Mouse (Mus musculus): ENCODE results near the gene Optn.
A peak's percentile ranks its signal among the peaks of the same experiment; 100 is the strongest.
"Not testable (repeated sequence)": the region's sequence is repeated elsewhere in the genome, so short reads cannot be mapped to it uniquely, and the experiment has no call there.

The Optn gene

GRCm38 (mm10) chr2:5063299-5064205, at the start of gene Optn:
TSS of gene Optn (minus strand) at chr2:5064051.
- peak; percentile 89 for DNase-seq

GRCm38 (mm10) chr2:5112785-5113291, 49.0 kb upstream of the Optn start:
- DNase-seq, result no peak

- no peak for DNase-seq
Observed at GRCm38 (mm10) chr2:5102891-5103290, 39.0 kb upstream of the Optn start.

GRCm38 (mm10) chr2:5101743-5102245, 37.9 kb upstream of the Optn start:
- no peak for DNase-seq

- no peak for DNase-seq
Observed at GRCm38 (mm10) chr2:5099176-5099575, 35.3 kb upstream of the Optn start.

GRCm38 (mm10) chr2:5097786-5098445, 34.1 kb upstream of the Optn start:
- no peak for DNase-seq

GRCm38 (mm10) chr2:5095316-5095715, 31.5 kb upstream of the Optn start:
- DNase-seq, result no peak

- no peak for DNase-seq
Observed at GRCm38 (mm10) chr2:5094876-5095275, 31.0 kb upstream of the Optn start.

GRCm38 (mm10) chr2:5090385-5090784, 26.5 kb upstream of the Optn start:
- peak; percentile 42 for DNase-seq

GRCm38 (mm10) chr2:5087667-5088066, 23.8 kb upstream of the Optn start:
- DNase-seq, result no peak

- no peak for DNase-seq
Observed at GRCm38 (mm10) chr2:5083739-5084138, 19.9 kb upstream of the Optn start.

- peak; percentile 46 for DNase-seq
Observed at GRCm38 (mm10) chr2:5080053-5080787, 16.4 kb upstream of the Optn start.

GRCm38 (mm10) chr2:5077937-5078336, 14.1 kb upstream of the Optn start:
- no peak for DNase-seq

- no peak for DNase-seq
Observed at GRCm38 (mm10) chr2:5077490-5077889, 13.6 kb upstream of the Optn start.

GRCm38 (mm10) chr2:5075856-5076255, 12.0 kb upstream of the Optn start:
- no peak for DNase-seq

- no peak for DNase-seq
Observed at GRCm38 (mm10) chr2:5075432-5075831, 11.6 kb upstream of the Optn start.

- DNase-seq, result no peak
Observed at GRCm38 (mm10) chr2:5073785-5074184, 9.9 kb upstream of the Optn start.

GRCm38 (mm10) chr2:5067951-5068350, 4.1 kb upstream of the Optn start:
- DNase-seq, result no peak

GRCm38 (mm10) chr2:5067254-5067653, 3.4 kb upstream of the Optn start:
- DNase-seq, result not testable (repeated sequence)

- DNase-seq, result peak; percentile 15
Observed at GRCm38 (mm10) chr2:5064247-5064646, 396 bp upstream of the Optn start.

GRCm38 (mm10) chr2:5062496-5063298, 1.2 kb downstream of the Optn start:
- DNase-seq, result peak; percentile 14

- no peak for DNase-seq
Observed at GRCm38 (mm10) chr2:5061133-5061708, 2.6 kb downstream of the Optn start.
